Mouse (Mus musculus) B cell, adult 62 days (primary cell): ENCODE results near the gene Ggt7. TPM values are rescaled to one million over a fixed set of nuclear protein-coding genes. Genes with fewer than 3 reads are reported as not detected.

Experiments
- total RNA-seq: library from RNA; stranded (reverse); gene quantifications from 4 replicates; pipeline ENCODE4 v1.2.4, GENCODE M21; 2023

Gene Ggt7
- 0.46 TPM in 1 of 4 replicates, not detected in the others for total RNA-seq

DNA sequence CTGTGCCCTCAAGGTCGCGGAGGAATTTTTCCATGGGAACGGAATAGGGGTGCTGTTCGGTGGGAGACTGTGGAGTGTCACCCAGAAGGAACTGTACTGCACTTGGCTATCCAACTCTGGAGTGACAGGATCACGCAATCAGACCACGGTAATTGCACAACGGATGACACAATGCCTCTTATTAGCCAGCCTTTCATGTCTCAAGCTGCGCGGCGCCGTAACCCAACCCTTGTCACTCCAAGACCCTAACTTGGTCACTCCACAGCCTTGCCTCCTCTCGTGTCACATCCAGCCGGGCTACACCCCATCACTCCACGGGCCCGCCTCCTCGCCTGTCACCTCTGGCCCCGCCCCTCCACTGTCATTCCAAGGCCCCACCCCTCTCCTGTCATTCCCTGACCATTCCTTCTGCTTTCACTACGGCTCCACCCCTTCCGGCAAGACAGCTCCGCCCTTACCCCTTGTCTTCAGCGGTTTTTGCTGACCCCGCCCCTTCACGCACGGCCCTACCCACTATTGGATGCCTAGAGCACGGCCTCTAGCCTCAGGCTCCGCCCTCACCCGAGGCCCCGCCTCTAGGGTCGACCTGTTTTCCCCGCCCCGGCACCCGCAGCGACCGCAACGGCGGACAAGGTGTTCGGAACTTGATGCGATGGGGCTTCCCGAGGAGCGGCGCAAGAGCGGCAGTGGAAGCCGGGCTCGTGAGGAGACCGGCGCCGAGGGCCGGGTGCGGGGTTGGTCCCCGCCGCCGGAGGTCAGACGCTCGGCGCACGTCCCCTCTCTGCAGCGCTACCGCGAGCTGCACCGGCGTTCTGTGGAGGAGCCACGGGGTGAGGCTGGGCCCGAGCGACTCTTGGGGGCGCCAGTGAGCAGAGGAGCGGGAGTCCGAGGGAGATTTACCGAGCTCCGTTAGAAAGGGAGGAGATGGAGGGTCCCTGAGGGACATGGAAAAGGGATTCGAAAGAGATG is at the start of gene Ggt7, which contains the start of gene Acss2:
Gene Ggt7 (minus strand): TSS at position 783 of the 969 bp plus-strand sequence.
Gene Acss2 (plus strand): TSS at position 494 of the 969 bp plus-strand sequence.

DNA sequence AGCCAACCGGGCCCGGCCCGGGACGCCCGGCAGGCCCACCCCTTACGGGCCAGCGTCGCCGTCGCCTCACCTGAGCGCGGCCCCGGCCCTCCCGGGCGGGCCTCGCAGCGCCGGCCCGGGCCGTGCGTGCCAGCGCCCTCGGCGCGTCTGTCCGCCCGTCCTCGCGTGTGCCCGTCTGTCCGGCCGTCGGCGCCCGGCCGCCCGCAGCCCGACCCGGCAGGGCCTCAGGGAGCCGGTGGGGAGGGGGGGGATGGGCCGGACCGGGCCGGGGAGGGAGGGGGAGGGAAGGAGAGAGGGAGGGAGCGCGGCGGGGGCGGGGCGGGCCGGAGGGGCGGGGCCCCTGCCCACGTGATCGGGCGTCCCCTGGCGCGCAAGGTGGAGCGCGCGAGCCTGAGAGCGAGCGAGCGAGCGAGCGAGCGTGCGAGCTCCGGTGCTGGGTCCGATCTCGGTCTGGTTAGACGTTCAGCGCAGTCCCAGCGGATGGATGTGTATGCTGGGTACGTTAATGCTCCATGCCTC is 44.4 kb downstream of the Ggt7 start, which contains the start of gene Ncoa6:
Gene Ncoa6 (minus strand): TSS at position 325 of the 519 bp plus-strand sequence.

Other genes starting within 250 kb of the Ggt7 start
- gene Map1lc3a, start 241.9 kb downstream of the Ggt7 start, total RNA-seq: 37.7 to 45.4 TPM (median 39.2 TPM) in 4 replicates
- gene Pigu, start 160.8 kb downstream of the Ggt7 start, total RNA-seq: 23.9 to 29.2 TPM (median 25.9 TPM) in 4 replicates
- 418 to 452 TPM (median 437 TPM) in 4 replicates for gene Trp53inp2, start 137.2 kb downstream of the Ggt7 start, total RNA-seq
- 61.3 to 72.0 TPM (median 68.3 TPM) in 4 replicates for gene Ncoa6, start 44.3 kb downstream of the Ggt7 start, total RNA-seq
- gene Acss2, start 289 bp downstream of the Ggt7 start, total RNA-seq: 2.6 to 6.0 TPM (median 4.2 TPM) in 4 replicates
- 11.1 to 14.3 TPM (median 12.5 TPM) in 4 replicates for gene Gss, start 74.6 kb upstream of the Ggt7 start, total RNA-seq
- gene Myh7b, start 93.0 kb upstream of the Ggt7 start, total RNA-seq: not detected in 4 replicates
- gene Trpc4ap, start 174.1 kb upstream of the Ggt7 start, total RNA-seq: 156 to 174 TPM (median 165 TPM) in 4 replicates
- gene Edem2, start 211.2 kb upstream of the Ggt7 start, total RNA-seq: 30.0 to 35.9 TPM (median 32.6 TPM) in 4 replicates
- gene Gm17581, start 217.6 kb upstream of the Ggt7 start, total RNA-seq: not detected in 4 replicates
- not detected in 4 replicates for gene Procr, start 232.9 kb upstream of the Ggt7 start, total RNA-seq